Mouse (Mus musculus) heart, adult 8-10 months (tissue): ENCODE results near the gene Gbp3. TPM values are rescaled to one million over a fixed set of nuclear protein-coding genes. Genes with fewer than 3 reads are reported as not detected.
"Not testable (repeated sequence)": the region's sequence is repeated elsewhere in the genome, so short reads cannot be mapped to it uniquely, and the experiment has no call there.

Source experiments
- DNase-seq: peaks from one replicate; pipeline ENCODE4 v3.0.0; 2022; ENCODE audit warnings: low spot score
- total RNA-seq, 4 experiments: library from RNA; stranded (reverse); gene quantifications; 2 replicates each; pipeline ENCODE4 v1.2.4; 2022

Gene Gbp3
- 10 to 100 TPM in 1 of 4 experiments, 1 to 10 TPM in 3; 8.1 to 10.6 (median 8.9) TPM for total RNA-seq

DNA sequence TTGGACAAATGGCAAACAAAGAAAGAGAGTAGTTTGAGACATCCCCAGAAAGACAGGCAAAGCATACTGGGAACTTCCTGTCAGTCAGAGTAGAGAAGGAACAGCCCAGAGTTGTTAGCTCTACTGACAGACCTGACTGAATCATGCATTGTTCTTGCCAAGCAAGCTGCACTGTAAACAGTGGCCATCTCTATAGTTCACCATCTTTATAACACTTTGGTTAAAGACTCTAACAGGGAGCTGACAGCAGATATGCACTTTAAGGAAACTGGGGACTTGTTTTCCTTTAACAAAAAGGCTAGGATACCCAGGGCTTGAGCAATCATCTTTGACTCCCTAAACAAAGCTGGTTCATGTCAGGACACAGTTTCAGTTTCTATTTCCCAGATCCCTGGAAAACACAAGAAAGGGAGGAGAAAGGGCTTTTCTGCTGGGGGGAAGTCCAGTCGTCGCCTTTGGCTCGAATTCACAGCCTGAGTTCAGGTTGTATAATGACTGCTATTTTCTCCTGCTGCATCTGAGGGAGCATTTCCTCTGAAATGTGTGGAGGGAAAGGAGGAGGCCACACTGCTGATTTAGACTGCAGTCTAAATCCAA is at the start of gene Gbp3:
Gbp3 (plus strand) TSS at position 395 of the 597 bp plus-strand sequence.
- peak; percentile 83 for DNase-seq

DNA sequence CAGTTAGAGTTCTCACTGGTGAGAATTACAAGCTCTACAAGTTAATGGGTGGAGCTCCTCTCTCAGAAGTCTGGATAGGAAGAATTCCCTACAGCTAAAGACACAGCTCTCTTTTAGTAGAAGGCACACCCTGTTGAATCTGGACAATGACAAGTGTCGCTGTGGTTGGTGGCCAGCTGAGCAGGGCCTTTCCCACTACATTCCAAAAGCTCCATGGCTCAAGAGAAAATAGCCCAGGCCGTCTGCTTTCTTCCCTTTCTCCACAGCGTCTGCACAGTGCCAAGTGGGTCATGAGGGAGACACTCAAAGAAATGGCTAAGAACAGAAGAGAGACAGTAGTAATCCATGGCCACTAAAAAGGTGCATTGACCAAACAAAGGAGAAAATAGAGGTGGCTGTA is 31.7 kb upstream of the Gbp3 start:
- DNase-seq: no peak

DNA sequence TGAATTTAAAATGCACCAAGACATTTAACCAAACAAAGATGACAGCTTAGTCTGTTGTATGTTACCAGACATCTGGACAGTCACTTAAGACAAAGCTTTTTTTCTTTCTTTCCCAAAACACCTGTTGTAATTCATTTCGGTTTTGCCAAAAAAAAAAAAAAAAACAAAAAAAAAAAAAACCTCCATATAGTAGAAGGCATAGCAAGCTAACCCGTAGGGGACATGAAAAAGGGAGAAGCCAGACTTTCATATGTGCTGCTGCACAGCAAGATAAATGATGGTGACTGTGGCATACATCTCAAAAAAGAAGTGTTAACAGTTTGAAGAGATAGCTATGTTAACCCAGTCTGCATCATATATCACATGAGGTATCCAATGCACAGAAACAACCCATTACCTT is 30.2 kb upstream of the Gbp3 start:
- no peak for DNase-seq

DNA sequence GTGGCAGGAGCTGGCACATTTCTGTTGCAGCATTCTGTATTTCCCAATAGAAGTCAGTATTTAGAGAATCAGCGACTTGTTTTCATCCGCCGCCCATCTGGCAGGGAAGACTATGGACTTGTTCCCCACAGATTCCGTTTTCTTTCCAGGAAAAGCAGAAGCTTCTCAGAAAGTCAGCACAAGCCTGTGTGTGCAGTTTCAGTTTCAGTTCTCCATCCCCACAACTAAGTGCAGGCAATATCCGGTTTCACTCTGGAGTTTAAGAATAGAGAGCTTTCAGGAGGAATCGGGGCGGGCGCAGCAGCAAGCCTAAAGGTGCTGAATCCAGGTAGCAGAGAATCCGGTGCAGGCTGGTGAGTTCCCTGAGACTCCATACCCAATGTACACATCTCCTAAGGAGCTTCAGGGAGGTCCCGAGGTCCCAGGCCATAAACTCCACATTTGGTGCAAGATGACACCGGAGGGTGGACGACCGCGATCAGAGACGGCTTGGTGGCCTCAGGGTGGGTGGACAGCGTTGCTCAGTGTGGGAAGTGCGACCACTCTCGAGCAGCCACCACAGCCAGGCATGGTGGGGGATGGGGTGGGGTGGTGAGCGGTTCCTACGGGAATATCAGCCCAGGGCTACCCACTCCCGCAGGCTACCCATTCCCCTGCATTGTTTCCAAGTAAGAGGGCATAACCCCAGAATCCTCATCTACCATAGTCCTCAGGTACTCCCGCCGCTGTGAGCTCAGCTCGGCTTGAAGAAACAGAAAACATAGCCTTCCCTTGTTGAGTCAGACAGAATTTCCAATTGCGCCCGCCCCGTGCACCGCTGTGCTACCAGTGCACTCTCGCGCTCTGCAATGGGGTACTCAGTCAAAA is 29.5 kb upstream of the Gbp3 start, which contains the start of gene Gbp7:
Gbp7 (plus strand) TSS at position 256 of the 867 bp plus-strand sequence.
- DNase-seq: peak; percentile 84

DNA sequence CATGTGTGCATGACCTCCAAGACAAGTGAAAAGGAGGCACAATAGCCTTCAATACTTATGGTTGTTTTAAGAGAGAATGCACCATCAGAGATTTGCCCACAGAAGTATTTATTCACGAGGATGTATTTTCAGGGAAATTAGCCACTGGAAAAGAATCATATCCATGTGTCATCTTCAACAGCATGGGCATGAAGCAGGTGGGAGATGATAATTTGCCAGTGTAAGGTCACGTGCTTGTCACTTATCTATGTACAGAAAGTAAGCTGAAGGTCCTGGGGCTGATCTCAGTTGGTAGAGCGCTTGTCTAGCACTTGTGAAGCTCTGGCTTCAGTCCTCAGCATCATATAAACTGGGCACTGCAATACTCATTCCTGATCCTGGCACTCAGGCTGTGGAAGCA is 28.2 kb upstream of the Gbp3 start:
- DNase-seq: no peak

DNA sequence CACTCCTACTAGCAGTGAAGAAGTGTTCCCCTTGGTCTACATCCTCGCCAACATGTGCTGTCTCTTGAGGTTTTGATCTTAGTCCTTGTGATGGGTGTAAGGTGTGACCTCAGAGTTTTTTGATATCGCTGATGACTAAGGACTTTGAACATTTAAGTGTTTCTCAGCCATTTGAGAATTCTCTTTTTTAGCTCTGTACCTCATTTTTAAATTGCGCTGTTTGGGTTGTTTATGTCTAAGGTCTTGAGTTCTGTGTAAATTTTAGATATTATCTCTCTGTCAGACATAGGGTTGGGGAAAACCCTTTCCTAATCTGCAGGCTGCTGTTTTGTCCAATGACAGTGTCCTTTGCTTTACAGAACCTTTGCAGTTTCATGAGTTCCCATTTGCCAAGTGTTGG is 26.6 kb upstream of the Gbp3 start:
- no peak for DNase-seq

DNA sequence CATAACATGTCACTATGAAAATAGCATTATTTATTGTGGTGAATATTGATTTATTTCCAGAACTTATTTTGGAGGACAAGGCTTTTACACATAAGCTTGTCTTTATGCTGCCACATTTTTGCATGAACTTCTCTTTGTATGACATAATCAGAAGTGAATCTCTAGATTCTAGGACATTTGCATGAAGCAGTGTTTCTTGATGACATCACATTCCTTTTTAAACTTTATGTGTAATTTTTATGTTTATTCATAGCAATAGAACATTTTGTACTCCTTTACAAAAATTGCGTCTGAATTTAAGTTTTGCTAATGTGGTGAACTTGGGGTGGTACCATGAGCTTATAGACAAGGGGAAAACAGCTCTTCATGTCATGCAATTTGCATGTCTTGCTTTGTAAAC is 24.2 kb upstream of the Gbp3 start:
- no peak for DNase-seq

DNA sequence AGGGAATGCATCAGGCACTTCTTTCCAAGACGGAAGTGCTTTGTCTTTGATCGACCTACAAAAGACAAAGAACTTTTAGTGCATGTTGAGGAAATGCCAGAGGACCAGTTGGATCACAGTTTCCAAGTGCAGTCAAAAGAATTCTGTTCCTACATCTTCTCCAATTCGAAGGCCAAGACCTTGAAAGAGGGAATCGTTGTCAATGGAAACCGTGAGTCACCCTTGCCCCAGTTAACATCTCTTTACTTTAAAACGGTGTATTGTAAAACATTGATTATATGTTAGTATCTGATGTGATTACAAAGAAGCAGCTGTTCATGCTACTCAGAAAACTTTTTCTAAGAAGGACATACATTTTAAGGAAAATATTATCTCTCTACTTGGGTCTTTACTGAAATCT is 18.4 kb upstream of the Gbp3 start:
- DNase-seq: no peak

DNA sequence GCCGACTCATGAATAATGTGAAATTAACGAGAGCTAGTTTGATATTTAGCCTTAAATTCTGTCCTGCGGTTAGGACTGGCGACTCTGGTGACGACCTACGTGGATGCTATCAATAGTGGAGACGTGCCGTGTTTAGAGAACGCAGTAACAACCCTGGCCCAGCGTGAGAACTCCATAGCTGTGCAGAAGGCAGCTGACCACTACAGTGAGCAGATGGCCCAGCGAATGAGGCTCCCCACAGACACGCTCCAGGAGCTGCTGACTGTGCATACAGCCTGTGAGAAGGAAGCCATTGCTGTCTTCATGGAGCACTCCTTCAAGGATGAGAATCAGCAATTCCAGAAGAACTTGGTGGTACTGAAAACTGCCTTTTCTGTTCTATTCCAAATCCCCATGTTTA is 17.1 kb upstream of the Gbp3 start:
- not testable (repeated sequence) for DNase-seq

DNA sequence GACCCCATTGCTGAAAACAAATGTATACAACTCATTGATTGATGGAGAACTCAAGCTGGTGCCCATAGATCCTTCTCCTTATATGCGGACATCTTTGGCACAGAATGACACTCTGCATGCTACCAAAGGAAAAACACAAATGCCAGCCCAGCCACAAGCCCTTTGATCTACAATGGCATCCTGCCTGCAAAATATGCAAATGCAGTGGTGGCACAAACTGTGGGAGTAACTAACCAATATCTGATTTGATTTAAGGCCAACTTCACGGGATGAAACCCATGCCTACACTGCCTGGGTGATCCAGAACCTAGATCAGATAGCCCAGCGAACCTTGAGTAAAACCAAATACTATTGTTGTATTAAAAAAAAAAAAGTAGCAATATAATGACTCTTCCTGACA is 13.1 kb upstream of the Gbp3 start:
- DNase-seq: no peak

DNA sequence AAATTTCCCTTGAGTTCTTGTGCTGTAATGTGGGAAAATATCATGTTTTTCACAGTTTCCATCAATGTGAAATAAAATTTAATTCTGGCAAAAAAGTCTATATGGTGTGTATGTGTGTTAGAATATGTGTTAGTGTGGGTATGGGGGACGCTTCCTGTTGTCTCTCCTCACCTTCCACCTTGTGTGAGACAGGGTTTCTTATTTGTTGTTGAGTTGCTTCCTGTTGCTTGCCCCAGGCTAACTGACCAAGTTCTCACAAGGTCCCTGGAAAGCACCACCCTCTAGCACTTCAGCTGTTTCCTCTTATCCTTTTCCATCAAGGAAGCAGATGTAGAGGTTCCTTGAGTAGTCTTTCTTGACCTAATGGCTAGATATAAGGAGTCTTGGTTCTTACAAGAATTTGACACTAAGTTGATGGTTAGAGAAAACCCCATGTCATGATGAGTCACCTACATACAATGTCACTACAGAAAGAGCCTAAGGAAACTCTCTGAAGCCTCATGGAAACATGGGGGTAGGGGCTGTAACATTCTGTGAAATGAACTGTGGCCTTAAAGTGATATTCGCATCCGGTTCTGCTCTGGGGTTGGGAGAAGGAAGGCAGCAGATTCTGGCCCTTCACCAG is 9.7 kb upstream of the Gbp3 start:
- DNase-seq: no peak

DNA sequence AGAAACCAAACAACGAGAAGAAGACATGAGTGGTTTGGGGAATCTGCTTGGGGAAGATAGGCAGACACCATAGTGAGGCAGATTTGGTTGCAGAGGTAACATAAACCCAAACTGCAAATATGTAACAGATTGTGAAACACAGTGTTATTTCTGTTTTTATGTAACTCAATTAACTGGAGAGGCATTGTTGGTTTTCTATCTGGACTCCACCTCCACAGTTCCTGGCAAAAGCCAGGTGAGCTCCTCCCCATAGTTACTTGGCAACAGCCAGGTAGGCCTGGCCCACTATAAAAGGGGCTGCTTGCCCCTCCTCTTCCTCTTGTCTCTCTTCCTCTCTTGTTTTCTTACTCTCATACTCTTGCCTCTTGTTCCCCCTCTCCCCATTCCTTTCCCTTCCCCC is 5.2 kb upstream of the Gbp3 start:
- no peak for DNase-seq

DNA sequence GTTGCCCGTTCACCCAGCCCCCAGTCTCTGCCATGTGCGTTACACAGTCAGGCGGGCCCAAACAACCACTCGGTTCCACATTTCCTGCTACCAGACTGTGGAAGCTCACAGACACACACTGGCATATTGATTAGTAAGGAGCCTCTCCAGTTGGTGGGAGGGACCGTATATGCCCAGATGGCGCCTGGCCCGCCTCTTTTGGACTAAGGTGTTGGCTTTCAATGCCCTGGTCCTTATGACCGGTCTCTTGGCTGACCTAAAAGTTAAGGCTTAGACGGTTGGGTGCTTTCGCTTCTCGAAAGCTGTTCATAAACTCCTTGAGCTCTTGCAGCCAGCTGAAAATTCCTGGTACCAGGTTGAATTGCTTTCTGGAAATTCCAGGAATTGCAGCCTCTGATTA is 4.2 kb upstream of the Gbp3 start:
- DNase-seq: no peak

DNA sequence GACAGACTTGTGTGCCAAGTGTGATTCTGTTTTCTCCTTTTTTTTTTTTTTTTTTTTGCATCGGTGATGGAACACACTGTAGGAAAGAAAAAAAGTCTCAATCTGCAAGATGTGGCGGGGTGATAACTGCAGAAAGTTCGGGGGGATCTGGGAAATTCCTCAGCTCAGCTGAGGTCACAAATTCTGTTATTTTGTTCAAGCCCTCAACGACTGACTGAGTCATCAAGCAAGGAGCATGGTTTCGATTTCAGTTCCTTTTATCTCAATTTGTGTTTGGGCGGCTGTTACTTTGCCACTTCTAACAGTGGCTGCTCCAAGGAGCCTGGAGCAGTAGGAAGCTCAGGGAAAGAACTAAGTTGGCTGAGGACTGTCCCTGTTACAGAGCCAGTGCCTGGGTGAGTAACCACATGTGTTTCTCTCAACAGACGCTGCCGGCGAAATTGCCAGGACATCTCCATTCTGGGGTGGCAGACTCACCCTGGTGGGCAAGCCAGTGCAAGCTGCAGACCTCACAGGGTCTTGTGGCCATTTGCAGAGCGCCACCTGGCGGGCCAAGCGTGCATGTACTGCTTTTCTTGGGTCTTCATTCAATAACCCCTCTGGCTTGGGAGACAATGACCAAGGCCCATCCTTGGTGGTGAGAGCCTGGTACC is 596 bp downstream of the Gbp3 start:
- peak; percentile 84 for DNase-seq

DNA sequence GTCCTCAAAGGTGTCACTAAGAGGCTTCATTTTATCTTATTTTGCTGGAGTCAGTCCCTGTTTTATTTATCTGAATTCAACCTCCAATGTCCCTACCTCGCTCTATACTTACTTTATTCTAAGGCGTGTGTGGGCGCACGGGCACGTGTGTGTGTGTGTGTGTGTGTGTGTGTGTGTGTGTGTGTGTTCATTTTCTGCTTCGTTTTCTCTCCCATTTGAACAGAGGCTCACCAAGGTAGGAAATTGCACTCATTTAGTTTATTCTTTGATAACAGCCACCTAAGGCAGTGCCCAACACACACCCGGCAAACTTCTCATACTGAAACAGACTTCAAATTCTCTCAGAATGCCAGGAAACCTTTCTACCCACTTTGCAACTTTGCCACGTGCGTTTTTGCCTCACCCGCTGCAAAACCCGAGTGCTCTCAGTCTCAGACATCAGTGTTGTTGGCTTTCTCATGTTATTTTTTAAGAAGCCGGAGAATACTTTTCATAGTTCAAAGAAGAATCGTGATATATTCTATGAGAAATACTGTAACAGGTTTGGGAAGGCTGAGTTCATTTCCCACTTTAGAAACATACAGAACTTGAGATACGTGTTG is 1.3 kb downstream of the Gbp3 start:
- DNase-seq: no peak

DNA sequence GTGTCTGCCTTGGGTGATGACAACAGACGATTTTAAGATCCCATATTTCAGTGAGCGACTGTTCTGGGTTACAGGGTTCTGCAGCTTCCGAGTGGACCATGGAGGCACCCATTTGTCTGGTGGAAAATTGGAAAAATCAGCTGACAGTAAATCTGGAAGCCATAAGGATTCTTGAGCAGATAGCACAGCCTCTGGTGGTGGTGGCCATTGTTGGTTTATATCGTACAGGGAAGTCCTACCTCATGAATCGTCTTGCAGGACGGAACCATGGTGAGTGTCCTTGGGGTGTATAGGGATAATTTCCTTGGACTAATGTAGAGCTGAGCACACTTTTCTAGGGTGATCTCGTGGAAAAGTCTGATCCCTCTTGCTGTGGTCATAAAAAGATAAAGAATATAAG is 1.8 kb downstream of the Gbp3 start:
- no peak for DNase-seq

DNA sequence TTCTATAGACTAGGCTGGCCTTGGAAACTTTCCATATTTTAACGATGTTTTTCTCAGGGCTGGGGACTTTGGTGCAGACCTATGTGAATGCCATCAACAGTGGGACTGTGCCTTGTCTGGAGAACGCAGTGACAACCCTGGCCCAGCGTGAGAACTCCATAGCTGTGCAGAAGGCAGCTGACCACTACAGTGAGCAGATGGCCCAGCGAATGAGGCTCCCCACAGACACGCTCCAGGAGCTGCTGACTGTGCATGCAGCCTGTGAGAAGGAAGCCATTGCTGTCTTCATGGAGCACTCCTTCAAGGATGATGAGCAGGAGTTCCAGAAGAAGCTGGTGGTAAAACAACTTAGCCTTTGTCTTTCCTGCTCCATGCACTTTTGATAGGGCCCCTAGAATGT is 7.7 kb downstream of the Gbp3 start:
- DNase-seq: not testable (repeated sequence)

DNA sequence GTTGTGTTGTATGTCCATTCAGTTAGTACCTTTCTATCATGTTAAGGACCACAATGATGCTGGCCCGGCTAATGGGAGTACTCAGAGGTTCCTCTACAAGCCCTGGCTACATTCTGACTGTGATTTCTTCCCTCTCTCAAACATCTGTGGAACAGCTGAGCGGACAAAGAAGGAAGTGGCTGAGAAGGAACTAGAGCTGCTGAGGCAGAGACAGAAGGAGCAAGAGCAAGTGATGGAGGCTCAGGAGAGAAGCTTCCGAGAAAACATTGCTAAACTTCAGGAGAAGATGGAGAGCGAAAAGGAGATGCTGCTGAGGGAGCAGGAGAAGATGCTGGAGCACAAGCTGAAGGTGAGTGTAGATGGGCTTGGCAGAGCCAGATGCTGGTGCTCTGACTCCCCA is 10.9 kb downstream of the Gbp3 start:
- no peak for DNase-seq

DNA sequence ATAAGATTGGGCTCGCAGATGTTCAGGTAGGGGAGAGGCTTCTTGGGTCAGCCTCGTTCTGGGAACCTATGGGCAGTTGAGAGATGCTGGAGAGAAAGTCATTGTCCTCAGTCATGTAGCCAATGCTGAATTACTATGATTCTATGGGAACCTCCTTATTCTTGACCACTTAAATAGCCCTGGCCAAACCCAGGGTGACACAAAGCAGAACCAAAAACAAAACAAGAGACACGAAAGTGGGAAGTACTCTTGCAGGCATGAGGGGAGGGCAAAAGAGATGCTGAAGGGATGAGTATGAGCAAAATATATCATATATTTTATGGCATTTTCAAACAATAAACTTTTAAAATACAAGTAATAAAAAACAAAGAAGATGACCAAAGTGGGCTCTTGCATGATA is 17.3 kb downstream of the Gbp3 start:
- no peak for DNase-seq

DNA sequence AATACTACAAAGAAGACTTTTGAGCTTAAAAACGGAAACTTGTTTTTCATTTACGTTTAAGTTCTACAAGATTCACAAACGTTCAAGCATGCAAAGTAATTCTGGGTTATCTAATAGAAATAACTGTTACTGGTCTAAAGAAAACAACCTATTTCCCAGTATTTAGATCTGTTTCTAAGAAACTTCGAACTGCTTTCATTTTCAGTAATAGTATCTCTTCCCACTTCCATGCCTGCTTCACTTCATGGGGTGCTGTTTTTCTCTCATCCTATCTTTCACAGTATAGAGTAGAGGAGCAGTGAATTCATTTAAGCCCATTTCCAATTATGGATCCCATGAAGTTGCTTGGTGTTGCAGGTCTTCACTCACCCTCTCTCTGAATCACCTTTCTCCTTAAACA is 18.5 kb downstream of the Gbp3 start:
- no peak for DNase-seq

DNA sequence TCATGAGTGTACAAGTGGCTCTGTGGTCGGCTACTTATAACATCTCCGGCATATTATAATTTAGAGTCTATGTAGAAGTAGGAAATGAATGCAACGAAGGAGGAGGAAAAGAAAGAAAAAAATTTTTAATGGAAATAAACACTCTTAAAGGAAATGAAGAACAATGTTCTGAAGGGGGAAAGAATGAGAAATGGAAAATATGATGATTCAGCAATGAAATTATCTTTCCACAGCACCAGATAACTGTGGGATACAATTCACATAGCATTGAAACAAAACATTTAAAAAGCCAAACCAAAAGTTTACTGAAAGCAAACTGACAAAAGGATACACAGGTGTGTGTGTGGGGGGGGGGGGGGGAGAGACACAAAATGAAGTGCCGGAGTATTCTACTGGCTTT is 23.2 kb downstream of the Gbp3 start:
- DNase-seq: no peak

DNA sequence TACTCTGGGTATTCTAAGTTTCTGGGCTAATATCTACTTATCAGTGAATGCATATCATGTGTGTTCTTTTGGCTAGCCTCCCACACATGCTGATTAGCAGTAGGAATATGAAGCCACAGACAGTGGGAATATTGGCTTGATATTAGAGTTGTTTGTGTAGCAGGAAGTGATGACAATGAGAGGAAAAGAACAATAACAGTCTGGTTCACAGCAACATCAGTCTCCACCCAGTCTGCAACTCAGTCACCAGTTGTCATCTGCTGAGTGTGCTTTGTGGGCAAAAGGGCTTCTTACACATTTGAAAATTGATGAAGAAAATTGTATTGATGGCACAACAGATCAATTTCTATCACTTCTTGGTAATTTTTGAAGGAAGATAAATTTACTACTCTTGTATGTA is 27.6 kb downstream of the Gbp3 start:
- DNase-seq: peak; percentile 22
